Mouse (Mus musculus) fibroblast of lung, adult 2 months (primary cell): Measurements from ENCODE around the gene Matn4.
"Not testable (repeated sequence)": the region's sequence is repeated elsewhere in the genome, so short reads cannot be mapped to it uniquely, and the experiment has no call there.

ENCODE experiments used
- DNase-seq: peaks from one replicate; pipeline ENCODE4 v3.0.0-alpha.2; 2011; ENCODE audit warnings: low read depth

Gene Matn4

GRCm38 (mm10) chr2:164371371-164371770 lies 33.6 kb downstream of the Matn4 start:
- no peak for DNase-seq

GRCm38 (mm10) chr2:164368620-164369105 lies 36.3 kb downstream of the Matn4 start:
- DNase-seq = no peak

GRCm38 (mm10) chr2:164366947-164367346 lies 38.0 kb downstream of the Matn4 start:
- no peak for DNase-seq

GRCm38 (mm10) chr2:164360974-164361657 lies 43.8 kb downstream of the Matn4 start:
- no peak for DNase-seq

GRCm38 (mm10) chr2:164359668-164360067 lies 45.3 kb downstream of the Matn4 start:
- no peak for DNase-seq

- DNase-seq = no peak
These were observed 45.9 kb downstream of the Matn4 start for GRCm38 (mm10) chr2:164359031-164359430.

- DNase-seq = no peak
These were observed 46.6 kb downstream of the Matn4 start for GRCm38 (mm10) chr2:164358373-164358772.

GRCm38 (mm10) chr2:164356177-164356967 lies 48.6 kb downstream of the Matn4 start:
- peak; percentile 78 for DNase-seq

- no peak for DNase-seq
These were observed 51.6 kb downstream of the Matn4 start for GRCm38 (mm10) chr2:164353356-164353755.

- DNase-seq = no peak
These were observed 52.3 kb downstream of the Matn4 start for GRCm38 (mm10) chr2:164352697-164353096.

GRCm38 (mm10) chr2:164348980-164349379 lies 56.0 kb downstream of the Matn4 start:
- no peak for DNase-seq

GRCm38 (mm10) chr2:164347697-164348096 lies 57.3 kb downstream of the Matn4 start:
- DNase-seq = not testable (repeated sequence)

GRCm38 (mm10) chr2:164343732-164344131 lies 61.2 kb downstream of the Matn4 start:
- DNase-seq = not testable (repeated sequence)
